Mouse (Mus musculus) midbrain, embryonic 11.5 days (tissue): ENCODE measurements at regions not wholly inside any gene's neighbourhood (a gene's known extent, or its start where the extent isn't known, plus 50 kb on each side); places are given as distances from the start of the nearest gene placed in this dataset.
A peak's percentile ranks its signal among the peaks of the same experiment; 100 is the strongest.

ENCODE experiments used
- ATAC-seq: fragments of 200-750 bp; cut with Nextera tagmentation; 2 replicates; pipeline ENCODE4 v1.8.0; 2017; ENCODE audit warnings: moderate TSS enrichment, moderate library complexity; ENCODE audit not compliant: low FRiP score
- DNase-seq: peaks from one replicate; pipeline ENCODE4 v3.0.0; 2015; ENCODE audit warnings: low spot score; ENCODE audit errors: missing footprints
- H3K27ac ChIP-seq: fragments of 300-500 bp; sonication (generic); 2 replicates; pipeline ENCODE4 v1.5.1; 2014; ENCODE audit warnings: low read depth, low read length
- H3K27me3 ChIP-seq: fragments of 300-500 bp; sonication (generic); 2 replicates; pipeline ENCODE4 v1.6.1; 2014; ENCODE audit warnings: mild to moderate bottlenecking, low read length, moderate library complexity, mixed read lengths; ENCODE audit not compliant: control insufficient read depth, insufficient read depth
- H3K36me3 ChIP-seq: fragments of 300-500 bp; sonication (generic); 2 replicates; pipeline ENCODE4 v1.6.1; 2014; ENCODE audit warnings: mild to moderate bottlenecking, low read length, moderate library complexity, mixed read lengths; ENCODE audit not compliant: control insufficient read depth, insufficient read depth
- H3K4me1 ChIP-seq: fragments of 300-500 bp; sonication (generic); 2 replicates; pipeline ENCODE4 v1.6.1; 2014; ENCODE audit warnings: low read length; ENCODE audit not compliant: control insufficient read depth, insufficient read depth
- H3K4me2 ChIP-seq: fragments of 300-500 bp; sonication (generic); 2 replicates; pipeline ENCODE4 v1.6.1; 2014; ENCODE audit warnings: mild to moderate bottlenecking, moderate library complexity
- H3K4me3 ChIP-seq: fragments of 300-500 bp; sonication (generic); 2 replicates; pipeline ENCODE4 v1.5.1; 2014; ENCODE audit warnings: low read depth, low read length
- H3K9ac ChIP-seq: fragments of 300-500 bp; sonication (generic); 2 replicates; pipeline ENCODE4 v1.6.1; 2014; ENCODE audit warnings: low read length
- H3K9me3 ChIP-seq: fragments of 300-500 bp; sonication (generic); 2 replicates; pipeline ENCODE4 v1.6.1; 2016; ENCODE audit warnings: low read length; ENCODE audit not compliant: control insufficient read depth
- WGBS: fragments of 180-500 bp; shearing (Covaris S2); extraction: QIAGEN DNeasy Blood & Tissue Kit; methylation state at CpG from one replicate; pipeline ENCODE4 v1.1.7; 2014; 5-methylcytosine and 5-hydroxymethylcytosine counted together

GRCm38 (mm10) chr13:69944651-69945050, 142.5 kb downstream of the Med10 start:
- H3K36me3 ChIP-seq: no peaks in the 10 kb centered on the region
- no peak overlapping the region for H3K27ac ChIP-seq
- 4% methylated on average over 1 of the region's 1 CpGs for WGBS
- peaks cover 6% of the 10 kb centered on the region for H3K4me1 ChIP-seq
- H3K27me3 ChIP-seq: no peaks in the 10 kb centered on the region
- no peak overlapping the region for H3K9ac ChIP-seq
- H3K4me2 ChIP-seq: no peak overlapping the region
- no peak overlapping the region for H3K4me3 ChIP-seq
- DNase-seq (no peak), ATAC-seq (0 out of 2 replicates have a peak, but pooled peaks have one; percentile 38)
- H3K9me3 ChIP-seq: no peaks in the 10 kb centered on the region

GRCm38 (mm10) chr13:69946615-69947014, 144.4 kb downstream of the Med10 start:
- Histone ChIP-seq H3K9me3 (no peaks in the 10 kb centered on the region; the same call in 1 of the 2 replicates), H3K4me1 (peaks cover 6% of the 10 kb centered on the region), H3K27ac (no peak overlapping the region), H3K4me2 (no peak overlapping the region), H3K4me3 (no peak overlapping the region), H3K27me3 (no peaks in the 10 kb centered on the region), H3K9ac (no peak overlapping the region), H3K36me3 (no peaks in the 10 kb centered on the region)
- ATAC-seq: no peak
- 77% methylated on average over 7 of the region's 7 CpGs for WGBS
- DNase-seq: no peak

- H3K9me3 ChIP-seq: no peaks in the 10 kb centered on the region; the same call in 1 of the 2 replicates
- DNase-seq (no peak), ATAC-seq (no peak)
- H3K36me3 ChIP-seq: no peaks in the 10 kb centered on the region
- no peaks in the 10 kb centered on the region for H3K4me1 ChIP-seq
- no peak overlapping the region for H3K4me2 ChIP-seq
- no peaks in the 10 kb centered on the region for H3K27me3 ChIP-seq
- H3K9ac ChIP-seq: no peak overlapping the region
- WGBS: 86% methylated on average over 4 of the region's 4 CpGs
- no peak overlapping the region for H3K4me3 ChIP-seq
- H3K27ac ChIP-seq: no peak overlapping the region
Measured at GRCm38 (mm10) chr13:69952061-69952460, 149.9 kb downstream of the Med10 start.

GRCm38 (mm10) chr13:69954171-69954570, 152.0 kb downstream of the Med10 start:
- no peak overlapping the region for H3K9ac ChIP-seq
- H3K27me3 ChIP-seq: no peaks in the 10 kb centered on the region
- no peak for ATAC-seq
- no peaks in the 10 kb centered on the region for H3K36me3 ChIP-seq
- H3K9me3 ChIP-seq: no peaks in the 10 kb centered on the region; the same call in 1 of the 2 replicates
- H3K27ac ChIP-seq: no peak overlapping the region
- no peak overlapping the region for H3K4me2 ChIP-seq
- H3K4me1 ChIP-seq: no peaks in the 10 kb centered on the region
- no peak for DNase-seq
- H3K4me3 ChIP-seq: no peak overlapping the region
- 81% methylated on average over 5 of the region's 5 CpGs for WGBS

GRCm38 (mm10) chr13:69955503-69955902, 153.3 kb downstream of the Med10 start:
- WGBS: 38% methylated on average over 2 of the region's 2 CpGs
- ATAC-seq: no peak
- Histone ChIP-seq H3K9me3 (no peaks in the 10 kb centered on the region), H3K4me2 (no peak overlapping the region), H3K4me3 (no peak overlapping the region), H3K9ac (no peak overlapping the region), H3K4me1 (no peaks in the 10 kb centered on the region), H3K27ac (no peak overlapping the region), H3K27me3 (no peaks in the 10 kb centered on the region), H3K36me3 (no peaks in the 10 kb centered on the region)
- no peak for DNase-seq

DNA sequence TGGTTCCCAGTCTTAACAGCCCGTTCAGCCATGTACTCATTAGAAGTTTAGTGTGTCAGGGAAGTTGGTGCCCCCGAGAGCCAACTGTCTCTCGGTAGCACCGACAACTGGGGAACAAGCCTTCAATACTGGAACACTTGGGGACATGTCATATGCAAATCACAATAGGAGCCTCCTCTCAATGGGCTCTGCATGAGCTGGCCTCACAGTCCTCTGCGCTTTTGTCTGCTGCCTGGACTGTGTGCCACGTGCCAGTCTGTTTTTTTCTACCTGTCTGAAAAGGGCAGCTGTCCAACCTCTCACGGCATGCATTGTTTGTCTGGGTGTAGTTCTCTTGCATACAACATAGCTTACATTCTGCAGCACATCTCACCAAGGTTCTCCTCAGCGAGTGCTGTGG, 161.7 kb downstream of the Med10 start:
- ATAC-seq (no peak), DNase-seq (no peak)
- 61% methylated on average over 8 of the region's 8 CpGs for WGBS

DNA sequence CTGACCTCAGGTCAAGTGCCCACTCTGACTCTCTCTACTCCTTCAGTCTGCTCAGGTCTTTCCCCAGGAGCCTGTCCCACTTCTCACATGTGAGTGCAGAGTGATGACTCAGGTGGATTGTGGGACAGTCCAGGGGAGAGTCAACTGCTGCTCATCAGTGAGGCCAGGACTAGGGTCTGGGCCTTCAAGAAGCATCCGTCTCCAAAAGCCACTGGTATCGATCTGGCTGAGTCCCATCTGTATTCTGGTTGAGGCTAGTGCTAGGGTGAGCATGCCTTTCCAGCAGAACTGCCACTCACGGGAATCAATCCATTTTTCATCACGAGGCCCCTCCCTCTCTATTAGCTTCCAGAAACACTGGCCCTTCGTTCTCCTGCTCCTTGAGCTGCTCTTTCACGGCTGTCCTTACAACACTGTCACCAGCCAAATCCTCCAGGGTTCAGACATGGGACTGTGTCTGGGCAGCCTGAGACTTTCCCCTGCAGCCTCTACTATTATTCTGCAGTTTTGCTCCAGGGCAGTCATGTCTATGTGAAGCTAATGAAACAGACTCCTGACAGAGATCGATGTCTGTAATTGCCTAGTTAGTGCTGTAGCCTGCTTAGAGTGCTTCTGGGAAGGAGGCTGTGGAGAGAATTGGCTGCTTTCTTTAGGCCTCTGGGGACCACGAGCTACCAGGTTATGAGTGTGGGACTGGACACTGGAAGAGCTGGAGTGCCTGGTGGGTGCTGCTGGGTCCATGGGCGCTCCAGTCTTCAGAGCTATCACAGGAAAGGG, 169.3 kb downstream of the Med10 start:
- no peaks in the 10 kb centered on the region for H3K4me1 ChIP-seq
- H3K4me3 ChIP-seq: no peak overlapping the region
- H3K27me3 ChIP-seq: no peaks in the 10 kb centered on the region
- no peaks in the 10 kb centered on the region for H3K36me3 ChIP-seq
- no peak overlapping the region for H3K27ac ChIP-seq
- ATAC-seq (0 out of 2 replicates have a peak, but pooled peaks have one; percentile 38), DNase-seq (no peak)
- H3K9ac ChIP-seq: no peak overlapping the region
- no peaks in the 10 kb centered on the region for H3K9me3 ChIP-seq
- H3K4me2 ChIP-seq: no peak overlapping the region
- 88% methylated on average over 9 of the region's 9 CpGs for whole genome bisulfite sequencing

More for the DNA sequence above, 161.7 kb downstream of the Med10 start:
- H3K4me1 ChIP-seq: 0 out of 2 replicates have a peak, but pooled peaks cover 3% of the 10 kb centered on the region
- no peaks in the 10 kb centered on the region for H3K27me3 ChIP-seq
- H3K9me3 ChIP-seq: no peaks in the 10 kb centered on the region
- no peaks in the 10 kb centered on the region for H3K36me3 ChIP-seq
- no peak overlapping the region for H3K9ac ChIP-seq
- no peak overlapping the region for H3K4me3 ChIP-seq
- H3K4me2 ChIP-seq: no peak overlapping the region
- H3K27ac ChIP-seq: no peak overlapping the region

DNA sequence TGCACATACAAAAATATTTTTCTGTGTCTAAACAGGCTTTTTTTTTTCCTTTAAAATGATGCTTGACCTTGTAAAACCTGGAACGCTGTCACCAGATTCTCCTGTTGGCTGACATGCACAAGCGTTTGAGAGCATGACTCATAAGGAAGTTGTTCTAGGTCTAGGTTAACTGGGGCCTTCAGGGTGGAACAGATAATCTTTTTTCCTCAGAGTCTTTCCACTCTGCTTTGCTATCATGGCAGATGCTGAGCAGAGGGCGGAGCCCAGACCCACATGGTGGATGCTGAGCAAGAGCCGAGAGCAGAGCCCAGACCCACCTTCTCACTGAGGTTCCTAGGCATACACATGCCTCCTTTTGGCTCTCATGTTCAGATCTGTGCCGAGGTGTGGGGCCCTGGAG, 172.6 kb downstream of the Med10 start:
- Histone ChIP-seq H3K9ac (no peak overlapping the region), H3K27me3 (no peaks in the 10 kb centered on the region), H3K36me3 (no peaks in the 10 kb centered on the region), H3K4me3 (no peak overlapping the region), H3K27ac (no peak overlapping the region), H3K4me1 (no peaks in the 10 kb centered on the region), H3K4me2 (no peak overlapping the region), H3K9me3 (no peaks in the 10 kb centered on the region)
- no peak for ATAC-seq
- no peak for DNase-seq
- 79% methylated on average over 5 of the region's 5 CpGs for WGBS

GRCm38 (mm10) chr13:69984159-69984558, 182.0 kb downstream of the Med10 start:
- no peak overlapping the region for H3K4me2 ChIP-seq
- H3K4me1 ChIP-seq: peaks cover 7% of the 10 kb centered on the region
- no peak overlapping the region for H3K27ac ChIP-seq
- H3K36me3 ChIP-seq: no peaks in the 10 kb centered on the region
- H3K4me3 ChIP-seq: no peak overlapping the region
- no peaks in the 10 kb centered on the region for H3K27me3 ChIP-seq
- no peak overlapping the region for H3K9ac ChIP-seq
- DNase-seq: no peak
- 0 out of 2 replicates have a peak, but pooled peaks have one; percentile 28 for ATAC-seq
- 75% methylated on average over 1 of the region's 1 CpGs for WGBS
- H3K9me3 ChIP-seq: no peaks in the 10 kb centered on the region
